Mouse (Mus musculus) E14TG2a.4 (cell line): ENCODE results near the gene Akap2.

ENCODE experiments used
- CTCF ChIP-seq: conservative IDR thresholded peaks from 2 replicates; pipeline ENCODE4 v1.5.1; 2014; ENCODE audit warnings: low read length
- NANOG ChIP-seq: IDR thresholded peaks from 2 replicates; pipeline ENCODE4 v1.6.1; 2014; ENCODE audit warnings: borderline replicate concordance, low read length, mixed read lengths

GRCm38 (mm10) chr4:57824626-57825240 lies 107.3 kb downstream of the Akap2 start:
- TF ChIP-seq CTCF = no peak
- no peak for TF ChIP-seq NANOG
